In the genomic region with DNA sequence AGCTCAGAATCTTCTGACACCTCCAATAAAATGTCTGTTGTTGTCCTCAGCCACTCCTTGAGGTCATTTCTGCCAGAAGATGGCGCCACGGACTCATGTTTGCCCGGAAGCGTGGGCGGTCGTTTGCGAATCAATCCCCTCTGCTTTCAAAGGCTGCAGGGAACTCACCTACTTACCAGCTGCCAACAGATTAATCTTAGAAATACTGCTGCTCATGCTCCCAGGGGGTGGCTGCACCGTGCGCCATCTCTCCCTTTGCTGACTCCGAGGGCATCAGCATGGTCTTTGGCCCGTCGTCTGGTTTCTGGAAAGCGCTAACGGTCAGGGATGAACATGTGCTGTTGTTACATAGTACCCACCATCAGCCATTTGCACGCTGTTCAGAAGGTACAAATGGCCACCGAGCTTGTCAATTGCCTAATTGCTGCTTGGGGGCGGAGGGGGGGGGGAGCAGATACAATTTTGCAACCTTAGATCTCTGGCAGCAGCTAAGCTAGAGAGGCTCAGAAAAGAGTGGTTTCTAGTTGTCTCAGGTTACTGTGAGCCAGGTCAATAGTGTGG, we compare ENCODE assay signal across 8 mouse cellular contexts. TPM values are rescaled to one million over a fixed set of nuclear protein-coding genes. Genes with fewer than 3 reads are reported as not detected.
DNase-seq lines count a peak whose midpoint lies in the region; ATAC-seq and TF ChIP-seq lines count a peak whose summit lies in the region.

No protein-coding gene starts in this region.

- H3K4me2 ChIP-seq in lung, embryonic 14.5 days: peak overlapping the region; percentile 75

- no peaks in the 10 kb centered on the region for H3K36me3 ChIP-seq in MEL (ENCODE audit: control insufficient read depth in 1 of 2, insufficient read depth in 2 of 2, low read length in 2 of 2)
- H3K36me3 ChIP-seq in lung, embryonic 14.5 days (ENCODE audit: insufficient read depth): no peaks in the 10 kb centered on the region

- H3K27ac ChIP-seq in MEL (ENCODE audit: control insufficient read depth, low read depth, low read length): no peak overlapping the region
- H3K27ac ChIP-seq in lung, embryonic 14.5 days (ENCODE audit: low read depth): no peak overlapping the region

- peak in 1 of 2 experiments; percentile 18; a peak in 1 of 4 replicates for TF ChIP-seq EP300 in MEL (IDR thresholded peaks at IDR 0.05; ENCODE audit: low read depth in 1 of 2, low read length in 2 of 2)

- ATAC-seq in frontal cortex, adult (ENCODE audit: low TSS enrichment): peak; percentile 85
- ATAC-seq in hematopoietic stem cell, adult 5-6 weeks (replicated peaks in 1 of 2; ENCODE audit: insufficient read depth in 1 of 2, low FRiP score in 2 of 2, low TSS enrichment in 1 of 2, low read depth in 1 of 2, poor library complexity in 2 of 2, severe bottlenecking in 2 of 2): peak; percentile 87 to 95
- peak; percentile 76 for ATAC-seq in lung, embryonic 14.5 days (ENCODE audit: insufficient read depth)

- no peaks in the 10 kb centered on the region for H3K9me3 ChIP-seq in MEL (replicated peaks; ENCODE audit: insufficient read depth, low read length)
- no peaks in the 10 kb centered on the region for H3K9me3 ChIP-seq in lung, embryonic 14.5 days (ENCODE audit: low read depth, low read length)

- DNase-seq in MEL (ENCODE audit: low read depth, low spot score): peak; percentile 88
- DNase-seq in cerebellum, adult 18-20 months: peak; percentile 58 to 71
- peak; percentile 91 to 95 for DNase-seq in layer of hippocampus, adult 8-10 months (ENCODE audit: low spot score in 2 of 2)
- peak; percentile 96 for DNase-seq in lung, embryonic 14.5 days
- DNase-seq in ovary, postnatal 10 days (ENCODE audit: low spot score): peak; percentile 67
- peak; percentile 91 for DNase-seq in thymus, postnatal 0 days (ENCODE audit: low spot score)

- peak; percentile 66 to 97 (median 91) for TF ChIP-seq CTCF in MEL (IDR thresholded peaks at IDR 0.05 in 2 of 3, conservative IDR thresholded peaks at IDR 0.05 in 1 of 3; ENCODE audit: control insufficient read depth in 1 of 3, insufficient read depth in 1 of 3, low read depth in 2 of 3, low read length in 3 of 3, poor library complexity in 1 of 3, severe bottlenecking in 1 of 3)
- TF ChIP-seq CTCF in lung, embryonic 14.5 days (IDR thresholded peaks at IDR 0.05; ENCODE audit: low read depth): peak; percentile 88

- peak; percentile 98 for TF ChIP-seq RAD21 in MEL (IDR thresholded peaks at IDR 0.05; ENCODE audit: low read depth, low read length)

- H3K4me3 ChIP-seq in MEL (ENCODE audit: control insufficient read depth in 1 of 2, insufficient read depth in 1 of 2, low read depth in 2 of 2, low read length in 2 of 2): peak overlapping the region; percentile 51 to 56
- peak overlapping the region; percentile 33 for H3K4me3 ChIP-seq in lung, embryonic 14.5 days (ENCODE audit: low read depth, low read length)

- TF ChIP-seq POLR2A in MEL (IDR thresholded peaks at IDR 0.05; ENCODE audit: control insufficient read depth in 1 of 2, insufficient read depth in 1 of 2, low read depth in 1 of 2, low read length in 2 of 2, poor library complexity in 1 of 2): no peak

- peaks cover 0 to 2% of the 10 kb centered on the region in 2 experiments; a peak in 2 of 4 replicates for H3K4me1 ChIP-seq in MEL (ENCODE audit: control insufficient read depth in 1 of 2, insufficient read depth in 2 of 2, low read length in 2 of 2)
- no peaks in the 10 kb centered on the region; the same call in 1 of the 2 replicates for H3K4me1 ChIP-seq in lung, embryonic 14.5 days (ENCODE audit: insufficient read depth)

- no peaks in the 10 kb centered on the region for H3K79me2 ChIP-seq in MEL (ENCODE audit: control insufficient read depth, insufficient read depth, low read length, poor library complexity)

- H3K9ac ChIP-seq in MEL (ENCODE audit: control insufficient read depth, low read depth, low read length, poor library complexity, severe bottlenecking): peak overlapping the region; percentile 44
- peak overlapping the region; percentile 43; the same call in 1 of the 2 replicates for H3K9ac ChIP-seq in lung, embryonic 14.5 days

- 1% methylated on average over 17 of the region's 17 CpGs for WGBS in lung, embryonic 14.5 days

- H3K27me3 ChIP-seq in MEL (ENCODE audit: control insufficient read depth in 1 of 2, insufficient read depth in 2 of 2, low read length in 2 of 2): no peaks in the 10 kb centered on the region
- H3K27me3 ChIP-seq in lung, embryonic 14.5 days (ENCODE audit: insufficient read depth, low read length): no peaks in the 10 kb centered on the region

TF ChIP-seq in MEL, 35 proteins besides CTCF, POLR2A, EP300 and RAD21:
- TF ChIP-seq UBTF (IDR thresholded peaks at IDR 0.05; ENCODE audit: borderline replicate concordance, insufficient read depth, low read depth, low read length) (no peak), E2F4 (IDR thresholded peaks at IDR 0.05; ENCODE audit: borderline replicate concordance, low read depth, low read length) (no peak), CHD1 (IDR thresholded peaks at IDR 0.05; ENCODE audit: low read depth, low read length) (no peak), JUND (IDR thresholded peaks at IDR 0.05; ENCODE audit: low read depth, low read length) (no peak), ELF1 (IDR thresholded peaks at IDR 0.05; ENCODE audit: low read depth, low read length) (peak; percentile 69), BHLHE40 (IDR thresholded peaks at IDR 0.05; ENCODE audit: borderline replicate concordance, low read depth, low read length) (no peak), HCFC1 (IDR thresholded peaks at IDR 0.05; ENCODE audit: low read depth, low read length) (no peak), SMC3 (IDR thresholded peaks at IDR 0.05; ENCODE audit: low read depth, low read length) (peak; percentile 97), CHD2 (IDR thresholded peaks at IDR 0.05; ENCODE audit: low read length) (no peak), NELFE (IDR thresholded peaks at IDR 0.05; ENCODE audit: low read depth, low read length) (no peak), MAZ (IDR thresholded peaks at IDR 0.05; ENCODE audit: low read depth, low read length) (0 out of 2 replicates have a peak, but pooled peaks have one; percentile 38), GATA1 (IDR thresholded peaks at IDR 0.05; ENCODE audit: low read depth, low read length) (no peak), MAX (IDR thresholded peaks at IDR 0.05; ENCODE audit: low read length) (0 out of 2 replicates have a peak, but pooled peaks have one; percentile 22), MYC (IDR thresholded peaks at IDR 0.05; ENCODE audit: low read depth, low read length) (no peak), POLR2AphosphoS2 (IDR thresholded peaks at IDR 0.05; ENCODE audit: low read length) (no peak), MEF2A (IDR thresholded peaks at IDR 0.05; ENCODE audit: extremely low read depth, insufficient replicate concordance, low read depth, low read length, poor library complexity, severe bottlenecking) (no peak), ZKSCAN1 (IDR thresholded peaks at IDR 0.05; ENCODE audit: low read depth, low read length) (no peak), MXI1 (IDR thresholded peaks at IDR 0.05; ENCODE audit: low read depth, low read length) (no peak), TBP (IDR thresholded peaks at IDR 0.05; ENCODE audit: low read depth, low read length) (0 out of 2 replicates have a peak, but pooled peaks have one; percentile 45), TCF12 (IDR thresholded peaks at IDR 0.05; ENCODE audit: low read depth, low read length) (peak; percentile 38; the same call in 1 of the 2 replicates), POLR2AphosphoS5 (IDR thresholded peaks at IDR 0.05; ENCODE audit: borderline replicate concordance, low read depth, low read length) (no peak), GABPA (IDR thresholded peaks at IDR 0.05; ENCODE audit: low read depth, low read length) (no peak), MYB (IDR thresholded peaks at IDR 0.05; ENCODE audit: low read depth, low read length) (no peak), KAT2A (conservative IDR thresholded peaks at IDR 0.05; ENCODE audit: low read depth, low read length) (no peak), ZNF384 (IDR thresholded peaks at IDR 0.05; ENCODE audit: low read depth, low read length) (peak; percentile 37; the same call in 1 of the 2 replicates), ZC3H11A (IDR thresholded peaks at IDR 0.05; ENCODE audit: low read depth, low read length) (peak; percentile 96), NRF1 (IDR thresholded peaks at IDR 0.05; ENCODE audit: insufficient read depth, low read depth, low read length, poor library complexity, severe bottlenecking) (no peak), SIN3A (IDR thresholded peaks at IDR 0.05; ENCODE audit: low read length) (peak; percentile 59; the same call in 1 of the 2 replicates), RCOR1 (IDR thresholded peaks at IDR 0.05; ENCODE audit: low read depth, low read length) (peak; percentile 45; the same call in 1 of the 2 replicates), TAL1 (IDR thresholded peaks at IDR 0.05; ENCODE audit: low read length) (no peak), MAFK (IDR thresholded peaks at IDR 0.05; ENCODE audit: borderline replicate concordance, low read depth, low read length) (no peak), USF2 (IDR thresholded peaks at IDR 0.05; ENCODE audit: borderline replicate concordance in 1 of 2, insufficient read depth in 1 of 2, low read depth in 1 of 2, low read length in 2 of 2) (no peak), USF1 (IDR thresholded peaks at IDR 0.05; ENCODE audit: low read depth, low read length) (no peak), ETS1 (IDR thresholded peaks at IDR 0.05; ENCODE audit: low read depth, low read length) (no peak), ZMIZ1 (IDR thresholded peaks at IDR 0.05; ENCODE audit: low read depth, low read length) (no peak)

RNA-seq across cellular contexts. Expression of gene Prtg, which starts 39.8 kb away (rescaled TPM):
- not detected in 2 replicates for total RNA-seq in MEL (2012; rRNA removed)
- polyA plus RNA-seq in MEL (2012; ENCODE audit: insufficient read depth in 1 of 2, insufficient read length in 2 of 2, low read depth in 1 of 2, low replicate concordance in 2 of 2, missing spikeins in 1 of 2): not detected
- total RNA-seq in hematopoietic stem cell, adult 5-6 weeks (2017): not detected in 2 replicates
- total RNA-seq in layer of hippocampus, adult 8-10 months (2022): 1 to 10 TPM; 2.2 to 2.9 (median 2.7) TPM
- polyA plus RNA-seq in lung, embryonic 14.5 days (2014; fragmentation: Nextera tagmentation; extraction: Ambion mirVana): 1.3 TPM in 2 replicates
- 0.13 and 0.17 TPM in 2 replicates for polyA plus RNA-seq in thymus, postnatal 0 days (2015; fragmentation: Nextera tagmentation; extraction: Ambion mirVana)
